Mouse (Mus musculus) midbrain, embryonic 13.5 days (tissue): ENCODE data around the gene Nr4a2. TPM values are rescaled to one million over a fixed set of nuclear protein-coding genes. Genes with fewer than 3 reads are reported as not detected.
A peak's percentile ranks its signal among the peaks of the same experiment; 100 is the strongest.

Experiments used
- ATAC-seq: fragments of 200-750 bp; cut with Nextera tagmentation; 2 replicates; pipeline ENCODE4 v1.8.0; 2017; ENCODE audit warnings: mild to moderate bottlenecking, moderate TSS enrichment, moderate library complexity
- H3K27ac ChIP-seq: fragments of 300-500 bp; sonication (generic); 2 replicates; pipeline ENCODE4 v1.5.1; 2015; ENCODE audit warnings: inconsistent platforms, mild to moderate bottlenecking, moderate library complexity
- H3K27me3 ChIP-seq: fragments of 300-500 bp; sonication (generic); 2 replicates; pipeline ENCODE4 v1.6.1; 2015; ENCODE audit warnings: mild to moderate bottlenecking, inconsistent platforms
- H3K36me3 ChIP-seq: fragments of 300-500 bp; sonication (generic); 2 replicates; pipeline ENCODE4 v1.6.1; 2015; ENCODE audit warnings: mild to moderate bottlenecking, inconsistent platforms
- H3K4me1 ChIP-seq: fragments of 300-500 bp; sonication (generic); replicated peaks from 2 replicates; pipeline ENCODE4 v1.6.1; 2015; ENCODE audit warnings: inconsistent platforms
- H3K4me2 ChIP-seq: fragments of 300-500 bp; sonication (generic); replicated peaks from 2 replicates; pipeline ENCODE4 v1.6.1; 2015; ENCODE audit warnings: moderate library complexity, mild to moderate bottlenecking, inconsistent platforms
- H3K4me3 ChIP-seq: fragments of 300-500 bp; sonication (generic); replicated peaks from 2 replicates; pipeline ENCODE4 v1.5.1; 2015; ENCODE audit warnings: mild to moderate bottlenecking, inconsistent platforms
- H3K9ac ChIP-seq: fragments of 300-500 bp; sonication (generic); replicated peaks from 2 replicates; pipeline ENCODE4 v1.6.1; 2015; ENCODE audit warnings: mild to moderate bottlenecking, inconsistent platforms
- H3K9me3 ChIP-seq: fragments of 300-500 bp; sonication (generic); 2 replicates; pipeline ENCODE4 v1.6.1; 2016; ENCODE audit warnings: mild to moderate bottlenecking, inconsistent platforms
- WGBS: fragments of 180-500 bp; shearing (Covaris S2); methylation state at CpG from one replicate; pipeline ENCODE4 v1.1.7; 2015; 5-methylcytosine and 5-hydroxymethylcytosine counted together
- polyA plus RNA-seq: library from polyadenylated mRNA; unstranded; fragments of >200 nt; fragmentation: Nextera tagmentation; extraction: Ambion mirVana; gene quantifications from 2 replicates; pipeline ENCODE4 v1.2.1, GENCODE M21; 2015

Gene Nr4a2
- polyA plus RNA-seq, 1 experiment from 2014 or later: 49.1 TPM

GRCm38 (mm10) chr2:57117201-57117951 is 6.4 kb downstream of the Nr4a2 start:
- peaks cover 65% of the 10 kb centered on the region for H3K27me3 ChIP-seq
- WGBS: 5% methylated on average over 13 of the region's 13 CpGs
- H3K36me3 ChIP-seq: no peaks in the 10 kb centered on the region
- peak overlapping the region; percentile 97 for H3K4me2 ChIP-seq
- H3K4me1 ChIP-seq: peaks cover 41% of the 10 kb centered on the region
- peak overlapping the region; percentile 54; the same call in 1 of the 2 replicates for H3K27ac ChIP-seq
- no peak for ATAC-seq
- peak overlapping the region; percentile 61; the same call in 1 of the 2 replicates for H3K9ac ChIP-seq
- no peaks in the 10 kb centered on the region for H3K9me3 ChIP-seq
- H3K4me3 ChIP-seq: peak overlapping the region; percentile 63

GRCm38 (mm10) chr2:57116366-57117200 is 7.2 kb downstream of the Nr4a2 start:
- H3K27ac ChIP-seq: peak overlapping the region; percentile 54
- peaks cover 70% of the 10 kb centered on the region for H3K27me3 ChIP-seq
- H3K9ac ChIP-seq: peak overlapping the region; percentile 61
- no peaks in the 10 kb centered on the region for H3K36me3 ChIP-seq
- H3K9me3 ChIP-seq: no peaks in the 10 kb centered on the region
- H3K4me3 ChIP-seq: peak overlapping the region; percentile 63
- peak overlapping the region; percentile 97 for H3K4me2 ChIP-seq
- peaks cover 49% of the 10 kb centered on the region for H3K4me1 ChIP-seq
- WGBS: 0% methylated on average over 42 of the region's 47 CpGs
- ATAC-seq: peak; percentile 54

- Histone ChIP-seq H3K4me2 (peak overlapping the region; percentile 97), H3K36me3 (no peaks in the 10 kb centered on the region), H3K4me1 (peaks cover 54% of the 10 kb centered on the region), H3K27me3 (peaks cover 69% of the 10 kb centered on the region), H3K27ac (peak overlapping the region; percentile 54), H3K9ac (peak overlapping the region; percentile 69), H3K4me3 (peak overlapping the region; percentile 63), H3K9me3 (no peaks in the 10 kb centered on the region)
- ATAC-seq: peak; percentile 25
- WGBS: 1% methylated on average over 24 of the region's 28 CpGs
Measured at GRCm38 (mm10) chr2:57115864-57116365, 7.9 kb downstream of the Nr4a2 start.

- under 1% methylated on average over 25 of the region's 25 CpGs for WGBS
- peak; percentile 32 for ATAC-seq
- peak overlapping the region; percentile 97 for H3K4me2 ChIP-seq
- H3K27ac ChIP-seq: peak overlapping the region; percentile 41; the same call in 1 of the 2 replicates
- H3K36me3 ChIP-seq: no peaks in the 10 kb centered on the region
- no peaks in the 10 kb centered on the region for H3K9me3 ChIP-seq
- H3K9ac ChIP-seq: peak overlapping the region; percentile 69
- H3K4me1 ChIP-seq: peaks cover 57% of the 10 kb centered on the region
- H3K4me3 ChIP-seq: peak overlapping the region; percentile 63
- H3K27me3 ChIP-seq: peaks cover 66% of the 10 kb centered on the region
Measured at GRCm38 (mm10) chr2:57115181-57115863, 8.5 kb downstream of the Nr4a2 start.

- H3K27me3 ChIP-seq: peaks cover 72% of the 10 kb centered on the region
- no peaks in the 10 kb centered on the region for H3K9me3 ChIP-seq
- H3K36me3 ChIP-seq: no peaks in the 10 kb centered on the region
- ATAC-seq: peak; percentile 83
- peak overlapping the region; percentile 41 for H3K27ac ChIP-seq
- peak overlapping the region; percentile 97 for H3K4me2 ChIP-seq
- WGBS: under 1% methylated on average over 87 of the region's 88 CpGs
- H3K4me3 ChIP-seq: peak overlapping the region; percentile 63
- H3K4me1 ChIP-seq: peaks cover 66% of the 10 kb centered on the region
- peak overlapping the region; percentile 69 for H3K9ac ChIP-seq
Measured at GRCm38 (mm10) chr2:57114211-57115151, 9.3 kb downstream of the Nr4a2 start.

GRCm38 (mm10) chr2:57113431-57113830 is 10.4 kb downstream of the Nr4a2 start:
- WGBS: 13% methylated on average over 5 of the region's 5 CpGs
- H3K9ac ChIP-seq: peak overlapping the region; percentile 69
- peaks cover 80% of the 10 kb centered on the region for H3K27me3 ChIP-seq

GRCm38 (mm10) chr2:57112949-57113348 is 10.9 kb downstream of the Nr4a2 start:
- ATAC-seq: no peak
- Histone ChIP-seq H3K9me3 (no peaks in the 10 kb centered on the region), H3K4me2 (peak overlapping the region; percentile 97), H3K27ac (no peak overlapping the region), H3K36me3 (no peaks in the 10 kb centered on the region), H3K27me3 (peaks cover 85% of the 10 kb centered on the region), H3K4me1 (peaks cover 72% of the 10 kb centered on the region), H3K4me3 (peak overlapping the region; percentile 63), H3K9ac (peak overlapping the region; percentile 51; the same call in 1 of the 2 replicates)
- WGBS: 14% methylated on average over 6 of the region's 6 CpGs

More at GRCm38 (mm10) chr2:57113431-57113830, 10.4 kb downstream of the Nr4a2 start:
- Histone ChIP-seq H3K4me3 (peak overlapping the region; percentile 63), H3K4me2 (peak overlapping the region; percentile 97), H3K9me3 (no peaks in the 10 kb centered on the region), H3K27ac (peak overlapping the region; percentile 44; the same call in 1 of the 2 replicates), H3K4me1 (peaks cover 72% of the 10 kb centered on the region), H3K36me3 (no peaks in the 10 kb centered on the region)
- ATAC-seq: no peak

GRCm38 (mm10) chr2:57111791-57112538 is 11.8 kb downstream of the Nr4a2 start:
- H3K4me1 ChIP-seq: peaks cover 64% of the 10 kb centered on the region
- H3K27me3 ChIP-seq: peaks cover 86% of the 10 kb centered on the region
- peak overlapping the region; percentile 51 for H3K9ac ChIP-seq

GRCm38 (mm10) chr2:57111011-57111790 is 12.6 kb downstream of the Nr4a2 start:
- no peaks in the 10 kb centered on the region for H3K9me3 ChIP-seq
- no peak for ATAC-seq
- H3K4me3 ChIP-seq: peak overlapping the region; percentile 63
- peak overlapping the region; percentile 97 for H3K4me2 ChIP-seq
- H3K27me3 ChIP-seq: peaks cover 86% of the 10 kb centered on the region
- WGBS: 2% methylated on average over 39 of the region's 39 CpGs
- H3K36me3 ChIP-seq: no peaks in the 10 kb centered on the region
- peak overlapping the region; percentile 51 for H3K9ac ChIP-seq
- H3K27ac ChIP-seq: peak overlapping the region; percentile 69
- H3K4me1 ChIP-seq: peaks cover 56% of the 10 kb centered on the region

More at GRCm38 (mm10) chr2:57111791-57112538, 11.8 kb downstream of the Nr4a2 start:
- no peaks in the 10 kb centered on the region for H3K9me3 ChIP-seq
- no peak for ATAC-seq
- peak overlapping the region; percentile 97 for H3K4me2 ChIP-seq
- no peaks in the 10 kb centered on the region for H3K36me3 ChIP-seq
- H3K27ac ChIP-seq: peak overlapping the region; percentile 69
- H3K4me3 ChIP-seq: peak overlapping the region; percentile 63
- 3% methylated on average over 38 of the region's 38 CpGs for WGBS
